Mouse (Mus musculus) neural tube, embryonic 12.5 days (tissue): ENCODE results near the gene Snx32. TPM values are rescaled to one million over a fixed set of nuclear protein-coding genes. Genes with fewer than 3 reads are reported as not detected.
"Not testable (repeated sequence)": the region's sequence is repeated elsewhere in the genome, so short reads cannot be mapped to it uniquely, and the experiment has no call there.

Source experiments
- ATAC-seq: fragments of 200-750 bp; cut with Nextera tagmentation; 2 replicates; pipeline ENCODE4 v1.8.0; 2017; ENCODE audit warnings: low read depth, mild to moderate bottlenecking, moderate TSS enrichment, moderate library complexity; ENCODE audit not compliant: low FRiP score
- H3K27ac ChIP-seq: fragments of 300-500 bp; sonication (generic); 2 replicates; pipeline ENCODE4 v1.5.1; 2016
- H3K27me3 ChIP-seq: fragments of 300-500 bp; sonication (generic); replicated peaks from 2 replicates; pipeline ENCODE4 v1.6.1; 2016; ENCODE audit warnings: mild to moderate bottlenecking
- H3K36me3 ChIP-seq: fragments of 300-500 bp; sonication (generic); 2 replicates; pipeline ENCODE4 v1.6.1; 2016; ENCODE audit warnings: mild to moderate bottlenecking
- H3K4me1 ChIP-seq: fragments of 300-500 bp; sonication (generic); 2 replicates; pipeline ENCODE4 v1.6.1; 2016
- H3K4me2 ChIP-seq: fragments of 300-500 bp; sonication (generic); replicated peaks from 2 replicates; pipeline ENCODE4 v1.6.1; 2016; ENCODE audit warnings: mild to moderate bottlenecking
- H3K4me3 ChIP-seq: fragments of 300-500 bp; sonication (generic); 2 replicates; pipeline ENCODE4 v1.5.1; 2016
- H3K9ac ChIP-seq: fragments of 300-500 bp; sonication (generic); 2 replicates; pipeline ENCODE4 v1.6.1; 2016; ENCODE audit warnings: mild to moderate bottlenecking
- H3K9me3 ChIP-seq: fragments of 300-500 bp; sonication (generic); 2 replicates; pipeline ENCODE4 v1.6.1; 2016; ENCODE audit warnings: mild to moderate bottlenecking
- WGBS: fragments of 180-500 bp; shearing (Covaris S2); methylation state at CpG from one replicate; pipeline ENCODE4 v1.1.7; 2016; 5-methylcytosine and 5-hydroxymethylcytosine counted together
- polyA plus RNA-seq: library from polyadenylated mRNA; unstranded; fragments of >200 nt; fragmentation: Nextera tagmentation; extraction: Ambion mirVana; gene quantifications from 2 replicates; pipeline ENCODE4 v1.2.1, GENCODE M21; 2016

The Snx32 gene
- polyA plus RNA-seq, 1 experiment from 2014 or later, result 47.1 TPM

DNA sequence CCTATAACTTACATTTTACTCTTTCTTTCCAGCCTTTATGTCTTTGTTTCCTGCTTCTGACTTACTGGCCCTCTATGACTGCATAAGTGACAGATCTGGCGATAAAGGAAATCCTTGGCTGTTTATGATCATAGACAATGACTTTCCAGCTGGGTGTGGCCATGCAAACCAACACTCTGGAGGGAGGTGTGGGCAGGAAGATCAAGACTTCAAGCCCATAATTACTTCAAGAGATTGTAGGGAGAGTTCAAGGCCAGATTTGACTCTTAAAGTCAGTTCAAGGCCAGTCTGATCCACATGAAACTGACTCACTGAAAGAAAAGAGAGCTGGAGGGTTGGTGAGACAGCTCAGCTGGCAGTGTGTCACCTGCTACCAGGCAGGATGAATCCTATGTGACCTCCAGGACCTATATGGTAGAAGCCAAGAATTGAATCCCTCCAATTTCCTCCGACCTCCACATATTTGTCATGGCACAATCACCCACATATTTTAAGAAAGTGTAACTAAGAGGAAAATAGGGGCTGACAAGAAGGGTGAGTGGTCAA, 9.9 kb downstream of the Snx32 start:
- 92% methylated on average over 2 of the region's 2 CpGs for WGBS

DNA sequence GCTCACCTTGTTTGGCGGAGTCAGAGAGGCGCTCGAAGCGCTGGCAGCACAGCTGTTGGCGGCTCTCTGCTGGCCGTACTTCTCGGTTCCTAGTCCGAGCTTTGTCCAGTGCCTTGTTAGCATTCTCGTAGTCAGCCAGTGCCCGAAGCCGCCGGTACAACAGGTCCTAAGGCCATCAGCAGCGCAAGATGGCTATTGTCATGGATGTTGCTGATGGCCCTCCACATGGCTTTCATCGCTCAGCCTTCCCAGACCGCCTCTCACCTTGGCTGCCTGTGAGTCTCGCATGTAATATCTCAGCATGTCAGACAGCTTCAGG, 14.3 kb downstream of the Snx32 start:
- no peak overlapping the region for H3K4me3 ChIP-seq
- H3K4me1 ChIP-seq, result peaks cover 13% of the 10 kb centered on the region
- H3K27ac ChIP-seq, result no peak overlapping the region
- no peaks in the 10 kb centered on the region for H3K27me3 ChIP-seq
- peaks cover 61% of the 10 kb centered on the region for H3K36me3 ChIP-seq
- no peaks in the 10 kb centered on the region for H3K9me3 ChIP-seq
- WGBS, result 85% methylated on average over 16 of the region's 16 CpGs
- H3K9ac ChIP-seq, result no peak overlapping the region
- H3K4me2 ChIP-seq, result no peak overlapping the region
- ATAC-seq, result no peak

More for the DNA sequence above, 9.9 kb downstream of the Snx32 start:
- Histone ChIP-seq H3K9ac (no peak overlapping the region), H3K36me3 (peaks cover 30% of the 10 kb centered on the region), H3K4me2 (no peak overlapping the region), H3K4me1 (no peaks in the 10 kb centered on the region), H3K4me3 (no peak overlapping the region), H3K27ac (no peak overlapping the region), H3K9me3 (no peaks in the 10 kb centered on the region), H3K27me3 (no peaks in the 10 kb centered on the region)
- no peak for ATAC-seq

DNA sequence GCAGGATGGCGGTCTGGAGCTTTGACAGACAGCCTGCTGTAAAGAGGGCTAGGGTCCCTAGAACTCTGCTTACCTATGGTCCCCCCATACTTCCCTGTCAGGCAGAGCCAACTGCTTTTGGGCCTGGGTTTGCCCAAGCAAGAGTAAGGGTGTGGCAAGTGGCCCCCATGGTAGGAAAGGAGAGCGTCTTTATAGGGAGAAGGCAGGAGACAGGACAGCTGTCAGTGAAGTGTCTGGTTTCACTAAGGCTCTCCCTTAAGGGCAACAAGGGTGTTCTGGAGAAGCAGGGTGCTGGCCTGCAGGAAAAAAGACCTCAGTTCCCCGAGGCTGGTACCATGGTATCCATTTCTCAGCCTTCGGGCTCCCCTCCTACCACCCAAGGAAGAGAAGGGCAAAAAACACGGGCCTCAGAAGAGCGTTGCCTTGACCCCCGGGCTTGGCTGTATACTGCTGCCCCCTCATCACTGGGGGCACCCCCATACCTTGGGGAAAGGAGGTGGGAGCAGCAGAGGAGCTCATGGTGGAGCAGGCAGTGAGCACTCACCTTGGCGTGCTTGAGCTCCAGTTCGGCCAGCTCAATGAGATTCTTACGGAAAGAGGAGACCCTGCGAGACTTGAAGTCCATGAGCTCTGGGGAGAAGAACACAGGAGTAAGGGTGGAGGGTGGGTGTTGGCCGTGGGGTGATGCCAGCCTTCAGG, 14.8 kb downstream of the Snx32 start:
- no peaks in the 10 kb centered on the region for H3K9me3 ChIP-seq
- 83% methylated on average over 12 of the region's 12 CpGs for WGBS
- H3K4me1 ChIP-seq, result peaks cover 13% of the 10 kb centered on the region
- no peak overlapping the region for H3K27ac ChIP-seq
- H3K9ac ChIP-seq, result no peak overlapping the region
- peaks cover 61% of the 10 kb centered on the region for H3K36me3 ChIP-seq
- no peak for ATAC-seq
- no peak overlapping the region for H3K4me3 ChIP-seq
- no peak overlapping the region for H3K4me2 ChIP-seq
- H3K27me3 ChIP-seq, result no peaks in the 10 kb centered on the region

DNA sequence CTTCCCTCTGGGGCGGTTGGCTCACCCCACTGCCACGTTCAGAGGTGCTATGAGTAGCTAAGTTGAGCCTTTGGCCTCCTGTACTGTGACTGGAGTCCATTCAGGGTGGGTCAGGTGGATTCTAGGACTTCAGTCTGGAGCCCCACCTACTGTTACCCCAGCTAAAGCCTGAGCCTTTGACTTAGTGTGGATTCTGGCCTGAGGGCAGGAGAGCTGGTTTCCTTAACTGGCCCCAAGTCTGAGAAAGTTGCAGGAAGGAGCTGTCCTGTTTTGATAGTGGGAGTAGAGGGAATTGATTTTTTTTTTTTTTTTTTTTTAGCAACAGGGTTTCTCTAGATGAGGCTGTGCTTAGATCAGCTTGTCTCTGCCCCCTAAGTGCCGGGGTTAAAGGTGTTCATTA, 16.0 kb downstream of the Snx32 start:
- ATAC-seq, result no peak
- H3K9ac ChIP-seq, result no peak overlapping the region
- H3K27ac ChIP-seq, result no peak overlapping the region
- peaks cover 61% of the 10 kb centered on the region for H3K36me3 ChIP-seq
- peaks cover 13% of the 10 kb centered on the region for H3K4me1 ChIP-seq
- H3K4me2 ChIP-seq, result no peak overlapping the region
- H3K9me3 ChIP-seq, result no peaks in the 10 kb centered on the region
- H3K4me3 ChIP-seq, result no peak overlapping the region
- 96% methylated on average over 3 of the region's 3 CpGs for WGBS
- H3K27me3 ChIP-seq, result no peaks in the 10 kb centered on the region

GRCm38 (mm10) chr19:5493301-5493721, 17.0 kb downstream of the Snx32 start:
- Histone ChIP-seq H3K4me1 (peaks cover 13% of the 10 kb centered on the region), H3K36me3 (peaks cover 60% of the 10 kb centered on the region)
- H3K4me2 ChIP-seq, H3K9me3 ChIP-seq, H3K27me3 ChIP-seq, H3K9ac ChIP-seq, H3K27ac ChIP-seq, ATAC-seq, H3K4me3 ChIP-seq: not testable (repeated sequence)
- 61% methylated on average over 9 of the region's 9 CpGs for WGBS

DNA sequence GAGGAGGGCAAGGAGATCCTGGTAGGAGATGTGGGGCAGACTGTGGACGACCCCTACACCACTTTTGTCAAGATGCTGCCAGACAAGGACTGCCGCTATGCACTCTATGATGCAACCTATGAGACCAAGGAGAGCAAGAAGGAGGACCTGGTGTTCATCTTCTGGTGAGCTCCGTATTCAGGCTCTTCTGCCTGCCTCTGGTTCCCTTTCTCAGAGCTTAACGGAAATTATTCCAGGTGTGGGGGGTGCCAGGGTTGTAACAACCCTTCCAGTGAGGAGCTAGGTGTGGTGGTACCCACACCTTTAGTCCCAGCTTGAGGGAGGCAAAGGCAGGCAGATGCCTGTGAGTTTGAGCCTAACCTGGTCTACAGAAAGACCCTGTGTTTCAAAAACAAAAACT, 17.7 kb downstream of the Snx32 start:
- Histone ChIP-seq H3K4me2 (peak overlapping the region; percentile 82), H3K9ac (no peak overlapping the region), H3K4me1 (peaks cover 16% of the 10 kb centered on the region), H3K4me3 (peak overlapping the region; percentile 3; the same call in 1 of the 2 replicates), H3K9me3 (no peaks in the 10 kb centered on the region), H3K27ac (no peak overlapping the region), H3K27me3 (no peaks in the 10 kb centered on the region), H3K36me3 (peaks cover 53% of the 10 kb centered on the region)
- no peak for ATAC-seq
- 90% methylated on average over 4 of the region's 4 CpGs for WGBS

- no peaks in the 10 kb centered on the region for H3K27me3 ChIP-seq
- H3K4me1 ChIP-seq, result peaks cover 26% of the 10 kb centered on the region
- peak overlapping the region; percentile 93 for H3K4me3 ChIP-seq
- peak overlapping the region; percentile 82 for H3K4me2 ChIP-seq
- WGBS, result under 1% methylated on average over 59 of the region's 59 CpGs
- no peaks in the 10 kb centered on the region for H3K9me3 ChIP-seq
- peak overlapping the region; percentile 99 for H3K27ac ChIP-seq
- peak overlapping the region; percentile 91 for H3K9ac ChIP-seq
- ATAC-seq, result peak; percentile 45
- peaks cover 41% of the 10 kb centered on the region for H3K36me3 ChIP-seq
Measured at GRCm38 (mm10) chr19:5490898-5491708, 19.2 kb downstream of the Snx32 start.

- under 1% methylated on average over 62 of the region's 62 CpGs for WGBS
- H3K4me2 ChIP-seq, result peak within 1 kb of the TSS; percentile 82
Measured at GRCm38 (mm10) chr19:5490313-5490897, 19.9 kb downstream of the Snx32 start, which contains the start of gene Cfl1. Gene Cfl1, plus strand, starts transcription at chr19:5490455.

DNA sequence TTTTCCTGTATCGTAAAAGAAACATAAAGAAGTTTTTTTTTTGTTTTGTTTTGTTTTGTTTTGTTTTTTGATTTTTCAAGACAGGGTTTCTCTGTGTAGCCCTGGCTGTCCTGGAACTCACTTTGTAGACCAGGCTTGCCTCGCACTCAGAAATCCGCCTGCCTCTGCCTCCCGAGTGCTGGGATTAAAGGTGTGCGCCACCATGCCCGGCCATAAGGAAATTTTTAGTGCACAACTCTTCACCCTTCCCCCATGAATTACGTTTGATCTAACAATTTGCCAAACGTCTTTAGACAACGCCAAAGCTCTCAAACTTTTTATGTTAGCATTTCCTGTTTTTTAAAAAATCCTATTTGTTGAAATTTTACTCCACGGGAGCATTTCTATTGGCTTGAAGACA, 20.6 kb downstream of the Snx32 start:
- Histone ChIP-seq H3K4me1 (peaks cover 26% of the 10 kb centered on the region), H3K4me2 (peak overlapping the region; percentile 82), H3K36me3 (peaks cover 43% of the 10 kb centered on the region), H3K27ac (peak overlapping the region; percentile 99; the same call in 1 of the 2 replicates)
- not testable (repeated sequence) for ATAC-seq, H3K4me3 ChIP-seq, H3K9ac ChIP-seq, H3K9me3 ChIP-seq, H3K27me3 ChIP-seq
- 55% methylated on average over 10 of the region's 10 CpGs for WGBS

More at GRCm38 (mm10) chr19:5490313-5490897, 19.9 kb downstream of the Snx32 start, which contains the start of gene Cfl1:
- Histone ChIP-seq H3K4me3 (peak within 1 kb of the TSS; percentile 93), H3K9ac (peak within 1 kb of the TSS; percentile 91), H3K27me3 (no peaks in the 10 kb centered on the region), H3K4me1 (peaks cover 26% of the 10 kb centered on the region), H3K27ac (peak within 1 kb of the TSS; percentile 99), H3K9me3 (no peaks in the 10 kb centered on the region), H3K36me3 (peaks cover 40% of the 10 kb centered on the region)
- peak; percentile 67 for ATAC-seq

DNA sequence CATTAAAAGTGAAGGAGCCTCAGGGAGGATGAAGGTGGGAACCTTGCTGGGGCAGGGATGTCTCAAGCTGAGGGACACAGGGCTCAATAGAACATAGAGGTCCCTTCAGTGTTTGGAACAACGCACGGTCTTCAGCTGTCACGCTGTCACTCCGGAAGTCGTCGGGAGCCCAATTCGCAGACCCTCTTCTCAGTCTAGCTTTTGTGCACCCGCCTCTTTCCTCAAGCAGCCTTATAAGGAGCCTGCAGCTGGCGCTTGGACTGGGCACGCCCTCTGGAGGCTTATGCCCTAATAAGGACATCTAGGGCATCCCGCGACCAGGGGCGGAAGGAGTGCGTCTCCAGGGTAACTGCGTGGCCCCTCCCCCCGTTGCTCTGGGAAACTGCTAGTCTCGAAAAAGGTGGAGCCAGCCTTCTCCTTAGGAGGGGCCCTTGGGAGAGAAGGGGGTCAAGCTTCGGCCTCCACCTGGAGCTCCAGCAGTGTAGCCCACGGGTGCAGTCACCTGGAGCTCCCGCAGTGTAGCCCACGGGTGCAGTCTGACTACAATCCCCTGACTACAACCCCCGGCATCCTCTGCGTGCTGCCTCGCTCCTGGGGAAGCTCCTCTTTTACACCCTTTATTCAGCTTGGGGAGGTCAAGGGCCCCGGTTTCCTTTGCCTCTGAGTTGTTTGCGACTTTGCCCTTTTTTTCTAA, 21.3 kb downstream of the Snx32 start:
- Histone ChIP-seq H3K4me3 (peak overlapping the region; percentile 41), H3K27me3 (no peaks in the 10 kb centered on the region), H3K27ac (peak overlapping the region; percentile 97), H3K9ac (peak overlapping the region; percentile 62), H3K9me3 (no peaks in the 10 kb centered on the region), H3K36me3 (peaks cover 43% of the 10 kb centered on the region), H3K4me2 (peak overlapping the region; percentile 69), H3K4me1 (peaks cover 26% of the 10 kb centered on the region)
- under 1% methylated on average over 26 of the region's 26 CpGs for WGBS
- ATAC-seq, result peak; percentile 78

DNA sequence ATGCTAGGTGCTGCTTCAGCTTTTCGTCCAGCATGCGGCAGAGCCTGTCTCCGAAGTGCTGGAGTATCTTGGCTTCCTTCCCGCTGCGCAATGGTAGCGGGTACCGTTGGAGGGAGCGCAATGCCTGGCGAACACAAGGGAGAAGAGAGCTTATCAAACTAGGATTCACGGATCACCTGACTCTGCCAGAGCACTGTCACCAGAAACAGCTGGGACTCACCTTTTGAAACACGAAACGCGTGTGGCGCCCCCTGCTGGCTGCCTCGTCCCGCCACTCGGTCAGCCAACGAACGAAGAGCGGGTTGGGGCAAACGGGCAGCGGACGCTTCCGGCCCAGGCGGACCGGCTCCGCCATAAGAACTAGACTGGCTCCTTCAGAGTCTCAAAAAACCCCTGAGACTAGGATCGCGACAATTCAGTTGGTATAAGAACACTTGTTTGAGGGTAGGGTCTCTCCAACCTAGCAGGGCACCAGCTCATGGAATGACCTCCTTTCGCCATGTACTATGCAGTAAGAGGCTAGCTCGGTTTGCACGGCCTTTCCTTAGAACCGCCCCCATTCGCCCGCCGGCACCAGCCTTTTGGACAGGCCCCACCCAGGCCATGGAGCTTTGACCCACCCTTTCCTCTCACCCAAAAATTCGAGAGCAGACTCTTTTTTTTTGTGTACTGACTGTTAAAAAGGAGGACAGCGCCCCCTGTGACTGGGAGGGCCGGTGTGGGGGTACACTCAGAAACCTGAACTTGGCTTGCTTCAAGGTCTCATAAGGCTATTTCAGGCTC, 22.4 kb downstream of the Snx32 start, which contains the start of gene Mus81:
Gene Mus81, minus strand, starts transcription at position 635 of the 783 bp plus-strand sequence.
- Histone ChIP-seq H3K9me3 (no peaks in the 10 kb centered on the region), H3K36me3 (peaks cover 43% of the 10 kb centered on the region), H3K27ac (peak within 1 kb of the TSS; percentile 97), H3K27me3 (no peaks in the 10 kb centered on the region), H3K4me3 (peak within 1 kb of the TSS; percentile 41), H3K4me1 (peaks cover 25% of the 10 kb centered on the region), H3K9ac (peak within 1 kb of the TSS; percentile 62), H3K4me2 (peak within 1 kb of the TSS; percentile 69)
- 1% methylated on average over 39 of the region's 39 CpGs for WGBS
- peak; percentile 46 for ATAC-seq
